Mouse (Mus musculus) kidney, adult 8-10 months (tissue): ENCODE results near the gene Rhox4a.
"Not testable (repeated sequence)": the region's sequence is repeated elsewhere in the genome, so short reads cannot be mapped to it uniquely, and the experiment has no call there.

Source experiments
- DNase-seq, 2 experiments: peaks; one replicate each; pipeline ENCODE4 v3.0.0; 2022

The Rhox4a gene

DNA sequence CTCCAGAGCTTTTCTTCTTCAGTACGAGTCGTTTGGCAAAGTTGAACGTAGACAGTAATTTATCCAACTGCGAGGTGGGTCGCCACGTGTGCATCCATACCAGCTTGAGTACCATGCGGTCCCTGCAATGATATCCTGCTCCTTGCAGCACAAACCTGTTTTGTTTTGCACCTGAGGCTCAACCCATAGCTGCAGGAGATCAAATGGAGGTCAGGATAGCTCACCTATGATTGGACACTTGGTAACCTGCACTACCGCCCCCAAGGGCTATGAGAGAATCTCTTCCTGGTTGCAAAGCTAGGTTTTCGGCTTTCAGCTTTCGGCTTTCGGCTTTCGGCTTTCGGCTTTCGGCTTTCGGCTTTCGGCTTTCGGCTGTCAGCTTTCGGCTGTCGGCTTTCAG, at the start of gene Rhox4a:
Rhox4a (plus strand) TSS at position 301 of the 400 bp plus-strand sequence.
- not testable (repeated sequence) for DNase-seq

DNA sequence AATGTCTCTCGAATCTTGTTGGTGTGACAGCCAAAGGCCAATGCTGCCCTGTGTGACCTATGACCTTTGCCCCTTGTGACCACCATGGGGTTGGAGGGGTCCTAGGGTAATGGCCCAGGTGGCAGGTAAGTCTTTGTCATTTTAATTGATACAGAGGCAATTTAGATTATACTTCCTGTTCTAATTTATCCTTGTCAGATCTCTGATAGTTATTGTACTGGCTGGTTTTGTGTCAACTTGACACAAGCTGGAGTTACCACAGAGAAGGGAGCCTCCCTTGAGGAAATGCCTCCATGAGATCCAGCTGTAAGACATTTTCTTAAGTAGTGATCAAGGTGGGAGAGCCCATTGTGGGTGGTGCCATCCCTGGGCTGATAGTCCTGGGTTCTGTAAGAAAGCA, 43.0 kb upstream of the Rhox4a start, which contains the start of gene Rhox1:
Rhox1 (minus strand) TSS at position 101 of the 400 bp plus-strand sequence.
- not testable (repeated sequence) for DNase-seq

DNA sequence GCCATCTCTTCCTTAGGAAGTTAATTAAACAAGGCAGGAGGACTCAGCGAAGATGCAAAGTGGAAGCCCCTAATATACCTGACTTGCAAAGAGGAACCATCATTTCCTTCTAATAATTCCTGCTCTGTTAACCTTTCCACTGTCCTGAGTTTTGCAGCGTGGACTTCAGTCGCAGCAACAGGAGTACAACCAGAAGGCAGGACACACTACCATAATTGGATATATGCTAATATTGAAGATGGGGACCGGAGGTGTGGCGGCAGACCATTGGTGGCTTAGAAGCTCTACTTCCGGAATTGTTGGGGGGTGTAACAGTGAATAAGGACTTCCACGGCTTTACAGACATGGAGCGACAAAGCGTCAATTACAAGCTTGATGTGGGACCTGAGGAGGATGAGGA, 20.5 kb upstream of the Rhox4a start, which contains the start of gene Rhox2a:
Rhox2a (plus strand) TSS at position 301 of the 400 bp plus-strand sequence.
- not testable (repeated sequence) for DNase-seq

DNA sequence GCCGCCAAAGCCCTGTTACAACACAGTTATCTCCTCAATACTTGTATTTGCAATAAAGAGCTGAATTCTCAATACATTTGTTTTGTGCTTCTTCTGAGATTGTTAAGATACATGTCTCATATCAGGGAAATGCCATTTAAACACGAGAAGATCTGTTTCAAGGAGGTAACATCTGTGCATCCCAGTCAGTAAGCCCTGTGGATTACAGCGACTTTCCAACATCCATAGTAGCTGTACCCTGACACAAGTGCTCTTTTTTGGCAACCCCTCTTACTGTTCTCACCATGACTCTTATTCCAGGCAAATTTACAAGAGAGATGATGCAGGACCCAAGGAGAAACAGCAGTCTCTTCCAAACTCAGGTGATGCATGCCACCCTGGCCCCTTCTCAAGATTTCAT, 15.5 kb upstream of the Rhox4a start, which contains the start of gene Rhox3a:
Rhox3a (plus strand) TSS at position 301 of the 400 bp plus-strand sequence.
- not testable (repeated sequence) for DNase-seq
